Mouse (Mus musculus) heart, embryonic 16.5 days (tissue): Measurements from ENCODE around the gene Zfp423. TPM values are rescaled to one million over a fixed set of nuclear protein-coding genes. Genes with fewer than 3 reads are reported as not detected.

Experiments used
- ATAC-seq: fragments of 200-750 bp; cut with Nextera tagmentation; replicated peaks from 2 replicates; pipeline ENCODE4 v1.8.0; 2017; ENCODE audit warnings: moderate number of reproducible peaks; ENCODE audit not compliant: insufficient read depth, low FRiP score; ENCODE audit errors: extremely low read depth
- H3K27ac ChIP-seq: fragments of 300-500 bp; sonication (generic); 2 replicates; pipeline ENCODE4 v1.5.1; 2014; ENCODE audit warnings: mild to moderate bottlenecking, low read length, control low read depth, moderate library complexity
- H3K27me3 ChIP-seq: fragments of 300-500 bp; sonication (generic); 2 replicates; pipeline ENCODE4 v1.6.1; 2014; ENCODE audit warnings: low read length, mixed read lengths; ENCODE audit not compliant: control insufficient read depth, insufficient read depth
- H3K36me3 ChIP-seq: fragments of 300-500 bp; sonication (generic); 2 replicates; pipeline ENCODE4 v1.6.1; 2014; ENCODE audit not compliant: control insufficient read depth, insufficient read depth
- H3K4me1 ChIP-seq: fragments of 300-500 bp; sonication (generic); 2 replicates; pipeline ENCODE4 v1.6.1; 2014; ENCODE audit warnings: low read length, mixed read lengths; ENCODE audit not compliant: control insufficient read depth, insufficient read depth
- H3K4me2 ChIP-seq: fragments of 300-500 bp; sonication (generic); 2 replicates; pipeline ENCODE4 v1.6.1; 2014; ENCODE audit warnings: low read depth, mild to moderate bottlenecking, control low read depth, low read length
- H3K4me3 ChIP-seq: fragments of 300-500 bp; sonication (generic); 2 replicates; pipeline ENCODE4 v1.5.1; 2014; ENCODE audit warnings: mild to moderate bottlenecking, control low read depth, low read length
- H3K9ac ChIP-seq: fragments of 300-500 bp; sonication (generic); 2 replicates; pipeline ENCODE4 v1.6.1; 2014; ENCODE audit warnings: low read length, control low read depth
- H3K9me3 ChIP-seq: fragments of 300-500 bp; sonication (generic); replicated peaks from 2 replicates; pipeline ENCODE4 v1.6.1; 2016; ENCODE audit warnings: low read length; ENCODE audit not compliant: control insufficient read depth
- WGBS: fragments of 180-500 bp; shearing (Covaris S2); extraction: QIAGEN DNeasy Blood & Tissue Kit; methylation state at CpG from one replicate; pipeline ENCODE4 v1.1.7; 2014; 5-methylcytosine and 5-hydroxymethylcytosine counted together
- polyA plus RNA-seq: library from polyadenylated mRNA; unstranded; fragments of >200 nt; fragmentation: Nextera tagmentation; extraction: Ambion mirVana; gene quantifications from 2 replicates; pipeline ENCODE4 v1.2.1, GENCODE M21; 2015

Zfp423 gene
- polyA plus RNA-seq, 1 experiment from 2014 or later, result 3.1 TPM

DNA sequence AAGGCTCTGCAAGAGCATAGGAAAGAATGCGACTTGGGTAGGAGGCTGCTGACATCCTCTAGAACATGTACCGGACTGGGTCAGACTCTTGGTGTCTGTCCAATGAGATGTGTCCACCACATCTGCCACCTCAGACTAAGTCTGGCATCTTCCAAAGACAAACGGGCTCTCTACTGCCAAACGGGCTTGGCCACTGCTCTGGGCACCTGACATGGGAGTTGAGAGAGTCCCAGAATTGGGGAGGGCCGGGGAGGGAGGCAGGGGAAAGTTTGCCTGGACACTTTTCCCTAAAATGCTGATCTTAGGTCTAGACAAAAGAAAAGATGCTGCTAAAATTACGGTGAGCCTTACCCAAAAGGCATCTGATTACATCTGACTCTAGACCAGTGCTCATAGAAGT, 36.5 kb downstream of the Zfp423 start:
- WGBS, result 73% methylated on average over 6 of the region's 6 CpGs
- H3K27ac ChIP-seq, result no peak overlapping the region
- no peak for ATAC-seq

DNA sequence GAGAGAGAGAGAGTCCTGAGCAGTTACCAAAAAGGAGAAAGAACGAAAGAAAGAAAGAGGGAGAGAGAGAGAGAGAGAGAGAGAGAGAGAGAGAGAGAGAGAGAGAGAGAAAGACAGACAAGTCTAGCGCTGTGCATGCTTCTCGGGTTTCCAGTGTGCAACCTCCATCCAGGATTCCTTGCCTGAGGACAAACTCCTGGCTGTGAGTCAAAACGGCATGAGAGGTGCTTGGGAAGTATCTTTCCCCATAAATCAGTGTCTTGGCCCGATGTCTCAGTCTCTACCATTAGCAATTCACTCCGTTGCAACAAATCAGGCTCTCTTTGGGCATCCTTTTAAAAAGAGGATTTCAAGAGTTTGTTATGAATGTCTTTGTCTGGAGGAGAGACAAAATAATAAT, 36.9 kb downstream of the Zfp423 start:
- 47% methylated on average over 6 of the region's 6 CpGs for WGBS
- H3K4me2 ChIP-seq, result no peak overlapping the region
- no peak for ATAC-seq

More for the DNA sequence above, 36.5 kb downstream of the Zfp423 start:
- H3K27me3 ChIP-seq, result no peaks in the 10 kb centered on the region
- H3K9ac ChIP-seq, result no peak overlapping the region
- H3K9me3 ChIP-seq, result no peaks in the 10 kb centered on the region
- peaks cover 9% of the 10 kb centered on the region; the same call in 1 of the 2 replicates for H3K4me1 ChIP-seq
- no peak overlapping the region for H3K4me2 ChIP-seq
- H3K36me3 ChIP-seq, result no peaks in the 10 kb centered on the region
- no peak overlapping the region for H3K4me3 ChIP-seq

DNA sequence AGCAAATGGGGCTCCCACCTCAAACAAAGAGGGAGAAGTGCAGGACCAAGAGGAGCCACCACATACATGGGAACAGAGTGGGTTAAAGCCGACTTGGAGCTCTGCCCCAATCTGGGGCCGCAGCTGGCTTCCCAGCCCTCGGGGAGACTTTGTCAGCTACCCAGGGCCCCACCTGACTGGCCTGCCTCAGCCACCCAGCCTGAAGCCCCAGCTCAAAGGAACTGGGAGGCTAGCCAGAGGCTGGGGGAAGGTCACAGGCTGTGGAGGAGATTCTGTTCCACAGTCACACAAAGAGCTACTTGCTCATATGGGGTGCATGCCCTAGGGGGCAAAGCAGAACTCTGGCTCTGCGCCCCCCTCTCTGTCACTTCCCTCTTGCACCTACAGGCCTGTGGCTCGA, 41.4 kb downstream of the Zfp423 start:
- Histone ChIP-seq H3K36me3 (no peaks in the 10 kb centered on the region), H3K4me1 (peaks cover 11% of the 10 kb centered on the region)
- 42% methylated on average over 5 of the region's 5 CpGs for WGBS

More for the DNA sequence above, 36.9 kb downstream of the Zfp423 start:
- Histone ChIP-seq H3K4me1 (peaks cover 7% of the 10 kb centered on the region; the same call in 1 of the 2 replicates), H3K9me3 (no peaks in the 10 kb centered on the region), H3K27ac (no peak overlapping the region), H3K9ac (no peak overlapping the region), H3K27me3 (no peaks in the 10 kb centered on the region), H3K36me3 (no peaks in the 10 kb centered on the region), H3K4me3 (no peak overlapping the region)

DNA sequence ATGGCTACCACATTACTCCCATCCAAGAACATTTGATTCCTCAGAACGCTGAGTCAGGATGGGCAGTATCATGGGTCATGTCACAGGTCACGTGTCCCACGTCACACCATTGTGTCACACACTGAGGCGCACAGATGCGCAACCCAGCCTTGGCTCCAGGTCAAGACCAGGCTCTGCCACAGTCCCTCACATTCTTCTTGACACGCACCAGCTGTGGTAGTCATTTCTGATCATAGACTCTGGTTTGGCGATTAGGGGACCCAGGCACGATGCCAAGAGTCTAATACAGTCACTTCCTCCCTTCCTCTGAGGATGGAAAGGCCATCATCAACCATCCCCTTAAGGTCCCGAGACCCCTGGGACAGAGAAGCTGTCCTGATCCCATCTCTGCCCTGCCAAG, 43.6 kb downstream of the Zfp423 start:
- Histone ChIP-seq H3K27ac (no peak overlapping the region), H3K4me3 (no peak overlapping the region), H3K4me2 (no peak overlapping the region), H3K9me3 (no peaks in the 10 kb centered on the region), H3K4me1 (peaks cover 11% of the 10 kb centered on the region), H3K9ac (no peak overlapping the region), H3K36me3 (no peaks in the 10 kb centered on the region), H3K27me3 (no peaks in the 10 kb centered on the region)
- ATAC-seq, result no peak
- 54% methylated on average over 9 of the region's 9 CpGs for WGBS

More for the DNA sequence above, 41.4 kb downstream of the Zfp423 start:
- Histone ChIP-seq H3K9me3 (no peaks in the 10 kb centered on the region), H3K4me3 (no peak overlapping the region), H3K9ac (no peak overlapping the region), H3K4me2 (no peak overlapping the region), H3K27ac (no peak overlapping the region), H3K27me3 (no peaks in the 10 kb centered on the region)
- ATAC-seq, result no peak

DNA sequence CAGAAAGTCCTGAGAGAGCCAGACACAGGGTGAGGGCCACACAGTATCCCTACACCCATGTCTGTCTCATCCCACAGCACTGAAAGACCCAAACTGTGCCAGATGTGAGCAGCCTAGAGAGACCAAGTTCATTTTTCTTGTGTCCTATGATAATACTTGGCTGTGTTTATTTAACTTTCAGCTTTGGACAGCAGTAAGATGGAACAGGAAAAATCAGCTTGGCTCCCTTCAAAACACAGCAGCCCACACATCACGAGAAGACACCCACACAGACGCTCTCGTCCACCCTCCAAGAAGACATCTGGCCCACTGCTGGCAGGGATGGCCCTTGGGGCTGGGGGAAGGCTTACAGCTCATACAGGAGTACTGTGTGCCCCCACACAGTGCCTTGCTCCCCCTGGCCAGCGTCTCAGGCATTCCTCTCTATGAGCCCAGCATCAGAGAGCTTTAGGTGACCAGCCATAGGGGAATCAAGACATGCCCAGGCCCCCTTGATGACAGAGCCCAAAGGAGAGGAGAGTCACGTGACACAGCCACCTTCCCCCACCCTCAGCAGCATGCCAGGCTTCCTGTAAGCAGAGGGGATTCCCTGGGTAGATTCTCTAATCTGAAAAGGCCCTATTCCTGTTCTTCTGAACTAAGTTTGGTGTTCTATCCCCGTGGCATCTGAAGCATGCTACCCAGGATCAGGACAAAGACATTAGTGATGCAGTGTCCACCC, 45.0 kb downstream of the Zfp423 start:
- 46% methylated on average over 6 of the region's 6 CpGs for WGBS
- peaks cover 11% of the 10 kb centered on the region for H3K4me1 ChIP-seq
- no peak overlapping the region for H3K4me2 ChIP-seq
- peak overlapping the region; percentile 24; the same call in 1 of the 2 replicates for H3K27ac ChIP-seq
- ATAC-seq, result no peak; the same call in 1 of the 2 replicates
- H3K4me3 ChIP-seq, result no peak overlapping the region
- no peaks in the 10 kb centered on the region for H3K9me3 ChIP-seq
- H3K36me3 ChIP-seq, result no peaks in the 10 kb centered on the region
- no peaks in the 10 kb centered on the region for H3K27me3 ChIP-seq
- no peak overlapping the region for H3K9ac ChIP-seq

DNA sequence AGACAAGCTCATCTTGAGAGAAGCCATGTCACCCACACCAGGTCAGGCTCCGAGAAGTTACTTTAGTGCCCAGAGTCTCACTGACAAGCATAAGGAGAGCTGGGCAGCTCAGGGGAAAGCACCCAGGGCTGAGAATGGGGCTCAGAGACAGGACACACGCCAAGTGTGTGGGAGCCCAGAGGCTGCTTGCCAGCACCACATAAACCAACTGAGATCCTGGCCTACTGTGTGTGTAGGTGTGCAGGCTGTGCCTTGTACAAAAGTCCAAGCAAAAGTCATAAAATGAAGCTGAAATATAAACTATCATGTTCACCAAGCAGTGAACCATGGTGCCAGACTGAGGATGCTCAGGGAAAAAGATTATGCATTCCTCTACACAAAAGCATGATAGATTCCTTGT, 50.5 kb downstream of the Zfp423 start:
- no peaks in the 10 kb centered on the region for H3K9me3 ChIP-seq
- 61% methylated on average over 2 of the region's 2 CpGs for WGBS
- no peaks in the 10 kb centered on the region for H3K4me1 ChIP-seq
- no peak overlapping the region for H3K4me3 ChIP-seq
- no peak for ATAC-seq
- no peak overlapping the region for H3K9ac ChIP-seq
- no peak overlapping the region for H3K4me2 ChIP-seq
- no peak overlapping the region for H3K27ac ChIP-seq
- H3K36me3 ChIP-seq, result no peaks in the 10 kb centered on the region
- H3K27me3 ChIP-seq, result no peaks in the 10 kb centered on the region

DNA sequence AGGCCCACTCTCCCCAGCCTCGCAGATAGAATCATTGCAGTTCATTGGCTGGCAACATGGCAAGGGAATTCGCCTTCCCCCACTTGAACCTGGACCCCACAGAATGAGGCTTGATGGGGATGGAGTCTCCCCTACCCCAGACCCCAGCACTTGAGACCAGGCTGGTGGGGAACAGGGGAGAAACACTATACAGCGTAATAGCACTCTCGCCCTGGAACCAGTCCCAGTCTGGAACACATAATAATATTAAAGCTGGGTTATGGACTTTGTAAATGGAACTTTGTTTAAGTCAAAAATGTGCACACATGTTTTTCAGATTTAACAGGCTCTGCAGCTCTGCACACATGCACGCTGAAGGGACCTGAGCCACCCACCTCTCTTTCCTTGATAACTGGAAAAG, 54.0 kb downstream of the Zfp423 start:
- ATAC-seq, result no peak
- H3K9ac ChIP-seq, result no peak overlapping the region
- H3K4me2 ChIP-seq, result no peak overlapping the region
- WGBS, result 84% methylated on average over 5 of the region's 5 CpGs
- H3K27ac ChIP-seq, result no peak overlapping the region
- no peaks in the 10 kb centered on the region for H3K4me1 ChIP-seq
- no peaks in the 10 kb centered on the region for H3K27me3 ChIP-seq
- no peaks in the 10 kb centered on the region for H3K36me3 ChIP-seq
- H3K9me3 ChIP-seq, result no peaks in the 10 kb centered on the region
- no peak overlapping the region for H3K4me3 ChIP-seq

DNA sequence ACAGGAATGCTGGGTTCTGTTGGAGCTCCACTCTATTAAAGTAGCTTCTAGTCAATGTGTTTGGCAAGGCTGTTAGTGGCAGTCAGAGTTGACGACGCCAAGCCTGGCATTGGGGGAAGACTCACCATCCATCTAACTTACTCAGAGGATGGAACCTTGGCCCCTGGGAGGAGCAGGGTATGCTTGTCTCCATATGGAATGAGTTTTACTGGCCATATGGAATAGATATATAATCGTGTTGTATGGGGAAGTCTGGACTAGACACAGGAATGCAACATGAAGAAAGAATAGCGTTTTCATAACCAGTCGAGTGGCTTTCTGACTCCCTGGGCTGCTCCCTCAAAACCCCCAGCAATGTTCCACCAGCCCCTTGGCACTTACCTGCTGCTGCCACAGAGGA, 55.3 kb downstream of the Zfp423 start:
- Histone ChIP-seq H3K4me3 (no peak overlapping the region), H3K9me3 (no peaks in the 10 kb centered on the region), H3K36me3 (no peaks in the 10 kb centered on the region), H3K4me1 (no peaks in the 10 kb centered on the region), H3K27ac (no peak overlapping the region), H3K4me2 (no peak overlapping the region), H3K9ac (no peak overlapping the region), H3K27me3 (no peaks in the 10 kb centered on the region)
- 85% methylated on average over 5 of the region's 5 CpGs for WGBS
- ATAC-seq, result no peak

DNA sequence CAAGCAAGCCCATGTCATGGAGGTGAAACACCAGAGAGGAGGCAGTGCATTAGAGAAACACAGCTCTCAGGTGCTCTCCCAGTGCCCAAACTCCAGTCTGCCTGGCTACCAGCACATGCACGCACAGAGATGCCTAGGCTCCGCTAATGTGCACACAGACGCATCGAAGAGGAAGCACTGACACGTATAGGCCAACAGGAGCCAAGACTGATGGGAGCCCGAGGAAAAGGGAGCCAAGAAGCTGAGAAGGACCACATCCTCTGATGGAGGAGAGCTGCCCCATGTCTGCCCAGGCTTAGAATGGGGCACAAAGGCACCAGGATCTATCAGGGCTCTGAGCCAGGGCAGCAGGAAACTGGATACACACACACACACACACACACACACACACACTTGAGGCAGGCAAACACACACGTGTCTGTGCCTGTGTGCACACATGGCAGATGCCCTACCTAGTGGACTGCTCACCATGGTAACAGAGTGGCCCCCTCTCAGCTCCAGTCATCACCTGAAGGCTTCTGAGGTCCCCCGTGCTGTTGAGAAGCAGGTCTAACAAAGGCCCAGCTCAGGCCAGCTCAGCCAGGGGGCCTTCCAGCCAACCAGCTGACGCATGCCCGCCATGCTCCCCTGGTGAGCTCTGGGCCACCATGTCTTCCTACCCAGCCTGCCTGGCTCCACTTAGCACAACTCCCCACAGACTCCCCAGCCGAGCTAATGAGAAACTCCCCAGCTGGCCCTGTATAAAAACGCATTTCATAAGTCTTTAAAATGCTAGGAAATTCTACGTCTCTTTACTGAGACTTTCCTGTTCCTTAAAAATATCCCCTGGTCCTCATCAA, 64.0 kb downstream of the Zfp423 start:
- no peaks in the 10 kb centered on the region for H3K9me3 ChIP-seq
- ATAC-seq, result no peak
- no peak overlapping the region for H3K9ac ChIP-seq
- H3K4me2 ChIP-seq, result no peak overlapping the region
- no peak overlapping the region for H3K4me3 ChIP-seq
- 66% methylated on average over 13 of the region's 13 CpGs for WGBS
- H3K27ac ChIP-seq, result no peak overlapping the region
- no peaks in the 10 kb centered on the region for H3K27me3 ChIP-seq
- H3K36me3 ChIP-seq, result no peaks in the 10 kb centered on the region
- H3K4me1 ChIP-seq, result no peaks in the 10 kb centered on the region
